Mouse (Mus musculus) gastrocnemius, adult 2 months (tissue): ENCODE results near the gene Orc5. TPM values are rescaled to one million over a fixed set of nuclear protein-coding genes. Genes with fewer than 3 reads are reported as not detected.

Source experiments
- DNase-seq: peaks from one replicate; pipeline ENCODE4 v3.0.0; 2022
- H3K27ac ChIP-seq: fragments of 200-600 bp; 2 replicates; pipeline ENCODE4 v1.8.1; 2022; ENCODE audit warnings: mild to moderate bottlenecking
- H3K4me3 ChIP-seq: fragments of 200-600 bp; 2 replicates; pipeline ENCODE4 v1.8.1; 2022; ENCODE audit warnings: mild to moderate bottlenecking, moderate library complexity
- CTCF ChIP-seq: fragments of 200-600 bp; IDR thresholded peaks from 2 replicates; pipeline ENCODE4 v1.8.1; 2022; ENCODE audit warnings: antibody characterized with exemption, mild to moderate bottlenecking, moderate library complexity
- intact Hi-C: fragments of 180-260 bp; cut with DNase I; formaldehyde crosslinking; loops from one replicate; pipeline ENCODE4 v1.15.1; 2025
- long read RNA-seq, 2 experiments: library from polyadenylated mRNA; stranded (forward); transcript quantifications; one replicate each; pipeline ENCODE4 v2.0.0; 2021
- total RNA-seq, 2 experiments: library from RNA; stranded (reverse); gene quantifications; 2 replicates each; pipeline ENCODE4 v1.2.3; 2021

The Orc5 gene
- total RNA-seq = 1 to 10 TPM; 7.1 to 8.7 TPM
- long read RNA-seq, experiment 1, partial matches to known transcripts = 0 of 6 reads
- long read RNA-seq, experiment 1, other reads (novel, unspliced or antisense) = 3 of 6 reads
- long read RNA-seq, experiment 2, transcript Orc5-201 (14 exons, 2,103 nt) = major isoform, 6 of 8 reads
- long read RNA-seq, experiment 2, partial matches to known transcripts = 0 of 8 reads
- long read RNA-seq, experiment 2, other reads (novel, unspliced or antisense) = 2 of 8 reads

GRCm38 (mm10) chr5:22550033-22550551, at the start of gene Orc5:
Gene Orc5, minus strand, starts transcription at chr5:22550429.
- peak; percentile 95 for DNase-seq
- intact Hi-C loops = no loop called here
- peak within 1 kb of the TSS; percentile 95 for H3K4me3 ChIP-seq
- TF ChIP-seq CTCF = 0 out of 2 replicates have a peak, but pooled peaks have one; percentile 3
- H3K27ac ChIP-seq = peak within 1 kb of the TSS; percentile 94

GRCm38 (mm10) chr5:22596981-22597380, 46.8 kb upstream of the Orc5 start:
- intact Hi-C loops = loop anchor here (1.0 kb wide), 1 partner anchor 9 kb away; no protein-coding TSS in a partner anchor
- no peak overlapping the region for H3K27ac ChIP-seq
- no peak overlapping the region for H3K4me3 ChIP-seq
- TF ChIP-seq CTCF = no peak
- DNase-seq = no peak

- no peak overlapping the region for H3K27ac ChIP-seq
- no peak overlapping the region for H3K4me3 ChIP-seq
- no peak for TF ChIP-seq CTCF
- no peak for DNase-seq
- intact Hi-C loops = no loop called here
These were observed 39.2 kb upstream of the Orc5 start for GRCm38 (mm10) chr5:22589370-22589966.

- intact Hi-C loops = no loop called here
- no peak for TF ChIP-seq CTCF
- H3K4me3 ChIP-seq = no peak overlapping the region
- no peak overlapping the region for H3K27ac ChIP-seq
- no peak for DNase-seq
These were observed 37.3 kb upstream of the Orc5 start for GRCm38 (mm10) chr5:22587492-22587891.

GRCm38 (mm10) chr5:22584556-22584955, 34.3 kb upstream of the Orc5 start:
- no peak overlapping the region for H3K4me3 ChIP-seq
- TF ChIP-seq CTCF = peak; percentile 25; the same call in 1 of the 2 replicates
- no peak for DNase-seq
- H3K27ac ChIP-seq = no peak overlapping the region
- intact Hi-C loops = no loop called here

GRCm38 (mm10) chr5:22578011-22578410, 27.8 kb upstream of the Orc5 start:
- intact Hi-C loops = no loop called here
- no peak for TF ChIP-seq CTCF
- no peak overlapping the region for H3K27ac ChIP-seq
- no peak overlapping the region for H3K4me3 ChIP-seq
- no peak for DNase-seq

- intact Hi-C loops = no loop called here
- TF ChIP-seq CTCF = no peak
- Histone ChIP-seq H3K27ac (no peak overlapping the region), H3K4me3 (no peak overlapping the region)
- DNase-seq = no peak
These were observed 24.5 kb upstream of the Orc5 start for GRCm38 (mm10) chr5:22574751-22575150.

GRCm38 (mm10) chr5:22574161-22574560, 23.9 kb upstream of the Orc5 start:
- H3K27ac ChIP-seq = no peak overlapping the region
- TF ChIP-seq CTCF = no peak
- no peak overlapping the region for H3K4me3 ChIP-seq
- no peak for DNase-seq
- intact Hi-C loops = no loop called here

GRCm38 (mm10) chr5:22573696-22574095, 23.5 kb upstream of the Orc5 start:
- no peak for TF ChIP-seq CTCF
- Histone ChIP-seq H3K4me3 (no peak overlapping the region), H3K27ac (no peak overlapping the region)
- no peak for DNase-seq
- intact Hi-C loops = no loop called here

GRCm38 (mm10) chr5:22572881-22573280, 22.7 kb upstream of the Orc5 start:
- intact Hi-C loops = no loop called here
- no peak overlapping the region for H3K4me3 ChIP-seq
- no peak for TF ChIP-seq CTCF
- DNase-seq = no peak
- H3K27ac ChIP-seq = no peak overlapping the region

- TF ChIP-seq CTCF = no peak
- intact Hi-C loops = no loop called here
- H3K27ac ChIP-seq = no peak overlapping the region
- no peak overlapping the region for H3K4me3 ChIP-seq
- DNase-seq = no peak
These were observed 22.2 kb upstream of the Orc5 start for GRCm38 (mm10) chr5:22572456-22572855.

- DNase-seq = no peak
- Histone ChIP-seq H3K27ac (no peak overlapping the region), H3K4me3 (no peak overlapping the region)
- no peak for TF ChIP-seq CTCF
- intact Hi-C loops = no loop called here
These were observed 15.5 kb upstream of the Orc5 start for GRCm38 (mm10) chr5:22565708-22566107.

GRCm38 (mm10) chr5:22559801-22560200, 9.6 kb upstream of the Orc5 start:
- intact Hi-C loops = no loop called here
- DNase-seq = no peak
- H3K4me3 ChIP-seq = no peak overlapping the region
- no peak for TF ChIP-seq CTCF
- H3K27ac ChIP-seq = no peak overlapping the region
